Mouse (Mus musculus) kidney, embryonic 15.5 days (tissue): ENCODE data around the gene Ppme1. TPM values are rescaled to one million over a fixed set of nuclear protein-coding genes. Genes with fewer than 3 reads are reported as not detected.

Experiments used
- ATAC-seq: fragments of 200-750 bp; cut with Nextera tagmentation; replicated peaks from 2 replicates; pipeline ENCODE4 v1.8.0; 2017; ENCODE audit warnings: moderate TSS enrichment; ENCODE audit not compliant: low FRiP score
- H3K27ac ChIP-seq: fragments of 300-500 bp; sonication (generic); 2 replicates; pipeline ENCODE4 v1.5.1; 2015; ENCODE audit warnings: mild to moderate bottlenecking, inconsistent platforms
- H3K27me3 ChIP-seq: fragments of 300-500 bp; sonication (generic); 2 replicates; pipeline ENCODE4 v1.6.1; 2015; ENCODE audit warnings: inconsistent platforms
- H3K36me3 ChIP-seq: fragments of 300-500 bp; sonication (generic); 2 replicates; pipeline ENCODE4 v1.6.1; 2015; ENCODE audit warnings: inconsistent platforms
- H3K4me1 ChIP-seq: fragments of 300-500 bp; sonication (generic); 2 replicates; pipeline ENCODE4 v1.6.1; 2015; ENCODE audit warnings: inconsistent platforms
- H3K4me2 ChIP-seq: fragments of 300-500 bp; sonication (generic); 2 replicates; pipeline ENCODE4 v1.6.1; 2015; ENCODE audit warnings: moderate library complexity, mild to moderate bottlenecking, inconsistent platforms
- H3K4me3 ChIP-seq: fragments of 300-500 bp; sonication (generic); replicated peaks from 2 replicates; pipeline ENCODE4 v1.5.1; 2015; ENCODE audit warnings: mild to moderate bottlenecking, inconsistent platforms
- H3K9ac ChIP-seq: fragments of 300-500 bp; sonication (generic); 2 replicates; pipeline ENCODE4 v1.6.1; 2015; ENCODE audit warnings: mild to moderate bottlenecking, inconsistent platforms
- H3K9me3 ChIP-seq: fragments of 300-500 bp; sonication (generic); replicated peaks from 2 replicates; pipeline ENCODE4 v1.6.1; 2016; ENCODE audit warnings: inconsistent platforms
- WGBS: fragments of 180-500 bp; shearing (Covaris S2); methylation state at CpG from one replicate; pipeline ENCODE4 v1.1.7; 2015; ENCODE audit warnings: mixed read lengths; 5-methylcytosine and 5-hydroxymethylcytosine counted together
- polyA plus RNA-seq: library from polyadenylated mRNA; unstranded; fragments of >200 nt; fragmentation: Nextera tagmentation; extraction: Ambion mirVana; gene quantifications from 2 replicates; pipeline ENCODE4 v1.2.1, GENCODE M21; 2015

Gene Ppme1
- polyA plus RNA-seq, 1 experiment from 2014 or later: 68.9 TPM

DNA sequence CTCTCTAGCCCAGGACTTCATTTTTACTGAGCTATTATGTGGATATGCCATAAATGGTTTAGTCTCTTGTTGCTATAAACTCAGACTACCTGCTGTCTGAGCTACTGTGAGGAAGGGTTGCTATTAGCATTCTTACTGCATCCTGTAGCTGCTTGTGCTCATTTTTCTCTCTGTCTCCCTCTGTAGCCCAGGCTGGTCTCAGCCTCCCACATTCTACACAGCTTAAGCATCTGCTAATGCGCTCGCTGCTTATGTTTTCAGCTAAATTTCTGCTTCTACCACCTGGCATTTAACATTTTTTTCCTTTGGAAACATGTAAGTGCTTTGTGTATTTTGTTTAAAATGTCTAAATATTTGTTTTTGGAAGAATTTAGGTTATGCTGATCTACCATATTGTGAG, 76.4 kb downstream of the Ppme1 start:
- Histone ChIP-seq H3K36me3 (no peaks in the 10 kb centered on the region), H3K27me3 (no peaks in the 10 kb centered on the region), H3K4me3 (no peak overlapping the region), H3K9ac (no peak overlapping the region), H3K4me1 (peaks cover 13% of the 10 kb centered on the region), H3K27ac (no peak overlapping the region), H3K4me2 (no peak overlapping the region), H3K9me3 (no peaks in the 10 kb centered on the region)
- ATAC-seq: no peak
- WGBS: 97% methylated on average over 2 of the region's 2 CpGs

DNA sequence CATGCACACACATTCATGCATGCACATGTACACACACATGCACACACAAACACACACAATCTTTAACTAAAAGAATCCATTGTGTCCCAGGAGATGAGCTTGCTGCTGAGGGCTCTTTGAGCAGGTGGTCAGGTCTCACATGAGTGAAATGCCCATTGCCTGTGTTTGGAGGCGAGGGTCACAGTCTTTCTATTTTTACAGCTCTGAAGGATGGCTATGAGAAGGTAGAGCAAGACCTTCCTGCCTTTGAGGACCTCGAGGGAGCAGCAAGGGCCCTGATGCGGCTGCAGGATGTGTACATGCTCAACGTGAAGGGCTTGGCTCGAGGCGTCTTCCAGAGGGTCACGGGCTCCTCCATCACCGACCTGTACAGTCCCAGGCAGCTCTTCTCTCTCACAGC, 78.6 kb downstream of the Ppme1 start:
- no peak overlapping the region for H3K4me3 ChIP-seq
- H3K36me3 ChIP-seq: no peaks in the 10 kb centered on the region
- no peak overlapping the region for H3K4me2 ChIP-seq
- 87% methylated on average over 8 of the region's 8 CpGs for WGBS
- H3K9me3 ChIP-seq: no peaks in the 10 kb centered on the region
- H3K27me3 ChIP-seq: no peaks in the 10 kb centered on the region
- ATAC-seq: no peak
- H3K27ac ChIP-seq: no peak overlapping the region
- no peak overlapping the region for H3K9ac ChIP-seq
- H3K4me1 ChIP-seq: peaks cover 9% of the 10 kb centered on the region

DNA sequence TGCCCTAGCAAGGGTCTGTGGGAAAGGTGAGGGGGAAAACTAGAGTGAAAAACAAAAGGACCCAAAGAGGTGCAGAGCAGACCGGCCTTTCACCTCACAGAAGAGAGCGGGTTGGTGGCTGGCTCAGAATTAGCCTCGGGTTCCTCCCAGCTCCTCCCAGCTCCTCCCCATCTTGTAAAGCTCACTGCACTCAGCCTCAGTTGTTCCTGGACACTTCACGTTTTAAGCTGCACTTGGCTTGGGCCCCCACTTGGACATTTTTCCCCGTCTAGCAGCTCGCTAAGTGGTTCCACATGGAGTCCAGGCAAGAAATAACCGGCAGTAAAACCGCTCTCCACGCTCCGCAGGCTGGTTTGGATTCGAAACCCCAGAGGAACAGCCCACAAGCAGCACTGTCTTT, 83.5 kb downstream of the Ppme1 start:
- H3K4me3 ChIP-seq: peak overlapping the region; percentile 16
- no peaks in the 10 kb centered on the region for H3K9me3 ChIP-seq
- H3K4me2 ChIP-seq: peak overlapping the region; percentile 54
- peak overlapping the region; percentile 92 for H3K27ac ChIP-seq
- no peaks in the 10 kb centered on the region for H3K36me3 ChIP-seq
- H3K27me3 ChIP-seq: peaks cover 19% of the 10 kb centered on the region
- 0 out of 2 replicates have a peak overlapping the region, but pooled peaks have one; percentile 1 for H3K9ac ChIP-seq
- peaks cover 36% of the 10 kb centered on the region for H3K4me1 ChIP-seq
- ATAC-seq: peak; percentile 77
- 16% methylated on average over 11 of the region's 11 CpGs for WGBS

DNA sequence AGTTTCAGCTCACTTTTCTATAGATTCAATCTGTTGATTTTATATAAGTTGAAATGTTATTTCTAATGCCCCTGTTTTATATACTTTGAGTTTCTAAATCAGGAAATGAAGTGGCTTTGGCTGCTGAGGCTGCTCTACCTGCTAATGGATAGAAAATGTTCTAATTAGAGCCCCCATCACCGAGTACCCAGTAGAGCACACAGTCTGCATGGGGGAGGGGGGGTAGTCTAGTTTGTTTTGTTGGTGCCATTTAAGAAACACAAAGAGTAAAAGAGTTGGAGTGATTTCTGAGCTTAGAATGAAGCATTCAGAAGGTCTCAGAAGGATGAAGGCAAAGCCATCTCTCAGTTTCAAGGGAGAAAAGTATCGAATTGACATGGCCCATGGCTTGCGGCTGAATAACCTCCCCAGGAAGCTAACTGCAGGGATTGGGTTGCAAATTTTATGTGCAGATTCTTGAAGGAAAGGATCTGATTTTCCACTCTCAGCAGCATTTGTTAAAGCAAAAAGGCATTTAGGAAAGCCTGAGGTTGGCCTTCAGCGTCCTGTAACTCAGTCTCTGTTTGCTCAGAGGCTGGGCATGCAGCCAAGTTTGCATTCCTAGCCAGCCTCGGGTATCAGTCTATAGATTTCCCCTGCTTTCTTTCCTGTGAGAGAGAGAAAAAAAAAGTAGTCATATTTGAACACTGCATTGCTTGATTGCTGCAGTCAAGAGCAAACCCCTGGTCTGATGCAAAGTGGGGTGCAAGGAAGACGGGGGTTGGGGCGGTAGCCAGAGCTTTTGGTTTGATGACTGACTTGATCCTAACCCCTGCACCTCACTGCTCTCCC, 84.1 kb downstream of the Ppme1 start:
- Histone ChIP-seq H3K27ac (peak overlapping the region; percentile 92), H3K9ac (no peak overlapping the region), H3K36me3 (no peaks in the 10 kb centered on the region), H3K4me2 (peak overlapping the region; percentile 54), H3K4me1 (peaks cover 36% of the 10 kb centered on the region), H3K27me3 (peaks cover 19% of the 10 kb centered on the region), H3K4me3 (peak overlapping the region; percentile 16; the same call in 1 of the 2 replicates), H3K9me3 (no peaks in the 10 kb centered on the region)
- 5% methylated on average over 7 of the region's 7 CpGs for WGBS
- ATAC-seq: peak; percentile 86

DNA sequence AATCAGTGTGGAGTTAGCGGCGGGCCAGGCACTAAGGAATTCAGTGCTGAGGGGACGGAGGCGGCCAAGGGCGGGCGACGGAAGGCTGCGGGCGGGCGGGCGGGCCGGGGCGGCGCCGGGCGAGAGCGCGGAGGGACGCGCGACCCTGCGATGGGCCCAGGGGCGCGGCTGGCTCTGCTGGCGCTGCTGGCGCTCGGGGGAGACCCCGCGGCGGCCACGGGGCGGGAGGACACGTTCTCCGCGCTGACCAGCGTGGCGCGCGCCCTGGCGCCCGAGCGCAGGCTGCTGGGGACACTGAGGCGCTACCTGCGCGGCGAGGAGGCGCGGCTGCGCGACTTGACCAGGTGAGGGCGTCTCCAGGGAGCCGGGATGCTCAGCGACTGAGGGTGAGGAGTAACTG, 86.7 kb downstream of the Ppme1 start, which contains the start of gene P4ha3:
Gene P4ha3 (plus strand): TSS at position 138 of the 400 bp plus-strand sequence.
- Histone ChIP-seq H3K4me2 (peak within 1 kb of the TSS; percentile 94), H3K9ac (peak within 1 kb of the TSS; percentile 61), H3K36me3 (no peaks in the 10 kb centered on the region), H3K9me3 (no peaks in the 10 kb centered on the region), H3K27me3 (peaks cover 19% of the 10 kb centered on the region), H3K4me3 (peak within 1 kb of the TSS; percentile 61), H3K27ac (0 out of 2 replicates have a peak within 1 kb of the TSS, but pooled peaks have one; percentile 22), H3K4me1 (peaks cover 36% of the 10 kb centered on the region)
- under 1% methylated on average over 52 of the region's 53 CpGs for WGBS
- ATAC-seq: peak; percentile 47; the same call in 1 of the 2 replicates

DNA sequence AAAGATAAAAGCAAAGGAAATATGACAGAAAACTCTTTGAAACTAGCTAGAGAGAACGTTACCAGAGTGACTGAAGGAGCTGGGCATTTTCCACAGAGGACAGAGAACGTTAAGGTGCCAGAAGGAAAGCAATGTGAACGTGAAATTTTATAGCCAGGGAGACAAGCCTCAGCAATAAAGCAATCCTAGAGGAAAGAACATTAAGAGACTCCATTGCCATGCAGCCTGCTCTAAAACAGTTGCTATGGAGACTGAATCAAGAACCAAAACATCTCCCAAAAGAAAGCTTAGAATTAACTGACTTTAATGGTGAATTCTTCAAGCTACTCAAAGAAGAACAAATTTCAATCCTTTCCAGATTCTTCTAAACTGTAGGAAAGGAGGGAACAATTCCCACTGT, 88.8 kb downstream of the Ppme1 start:
- H3K4me2 ChIP-seq: no peak overlapping the region
- peaks cover 25% of the 10 kb centered on the region for H3K4me1 ChIP-seq
- no peaks in the 10 kb centered on the region for H3K9me3 ChIP-seq
- peaks cover 19% of the 10 kb centered on the region for H3K27me3 ChIP-seq
- 16% methylated on average over 3 of the region's 3 CpGs for WGBS
- no peak for ATAC-seq
- no peak overlapping the region for H3K27ac ChIP-seq
- H3K9ac ChIP-seq: no peak overlapping the region
- H3K36me3 ChIP-seq: no peaks in the 10 kb centered on the region
- H3K4me3 ChIP-seq: no peak overlapping the region

DNA sequence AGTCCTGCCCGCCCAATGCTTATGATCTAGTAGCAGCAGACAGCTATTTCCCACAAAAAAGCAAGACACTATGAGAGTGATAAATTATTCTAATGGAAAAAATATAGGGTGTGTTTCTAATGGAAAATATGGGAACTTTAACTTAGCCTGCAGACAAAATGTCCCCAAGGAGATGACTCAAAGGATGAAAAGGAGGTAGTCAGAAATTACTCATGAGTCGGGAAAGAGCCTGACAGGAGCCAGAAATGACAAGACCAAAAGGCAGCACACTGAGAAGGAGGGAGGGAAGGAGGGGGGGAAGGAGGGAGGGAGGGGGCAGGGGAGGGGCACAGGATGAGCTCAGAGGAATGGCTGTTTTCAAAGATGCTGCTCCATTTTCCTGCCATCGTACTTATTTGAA, 90.5 kb downstream of the Ppme1 start:
- Histone ChIP-seq H3K36me3 (no peaks in the 10 kb centered on the region), H3K9me3 (no peaks in the 10 kb centered on the region), H3K4me1 (peaks cover 13% of the 10 kb centered on the region; the same call in 1 of the 2 replicates), H3K4me3 (no peak overlapping the region), H3K9ac (no peak overlapping the region), H3K27ac (no peak overlapping the region), H3K27me3 (peaks cover 19% of the 10 kb centered on the region), H3K4me2 (no peak overlapping the region)
- ATAC-seq: no peak
- 37% methylated on average over 3 of the region's 3 CpGs for WGBS

DNA sequence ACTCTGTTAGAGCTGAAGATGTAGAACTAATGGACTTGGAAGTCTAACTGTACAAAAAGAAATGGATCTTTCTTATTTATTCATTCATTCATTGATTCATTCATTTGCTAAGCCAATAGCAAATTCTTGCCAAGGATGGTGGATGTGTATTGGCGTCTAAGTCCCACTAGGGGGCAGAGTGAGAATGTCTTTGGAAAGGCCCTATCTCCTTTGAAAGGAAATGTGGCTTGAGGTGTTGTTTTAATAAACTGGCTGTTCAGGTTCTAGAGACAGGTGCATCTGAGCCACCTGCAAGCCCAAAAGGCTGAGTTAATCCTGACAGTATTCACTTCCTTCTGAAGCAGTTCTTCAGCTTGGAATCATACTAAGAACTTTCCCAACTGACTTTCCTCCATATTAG, 92.3 kb downstream of the Ppme1 start:
- H3K9ac ChIP-seq: no peak overlapping the region
- WGBS: 0% methylated on average over 1 of the region's 1 CpGs
- H3K27me3 ChIP-seq: peaks cover 11% of the 10 kb centered on the region
- H3K4me2 ChIP-seq: no peak overlapping the region
- peaks cover 2% of the 10 kb centered on the region; the same call in 1 of the 2 replicates for H3K4me1 ChIP-seq
- H3K4me3 ChIP-seq: no peak overlapping the region
- H3K9me3 ChIP-seq: no peaks in the 10 kb centered on the region
- H3K27ac ChIP-seq: no peak overlapping the region
- 0 out of 2 replicates have a peak, but pooled peaks cover 1% of the 10 kb centered on the region for H3K36me3 ChIP-seq
- ATAC-seq: no peak

Other genes with a start within 250 kb of the Ppme1 start
- 21.5 TPM in 2 replicates for gene Lipt2, start 213.0 kb downstream of the Ppme1 start, polyA plus RNA-seq
- 5.1 and 5.9 TPM in 2 replicates for gene Kcne3, start 195.8 kb downstream of the Ppme1 start, polyA plus RNA-seq
- 3.8 and 4.4 TPM in 2 replicates for gene Pgm2l1, start 144.9 kb downstream of the Ppme1 start, polyA plus RNA-seq
- gene P4ha3, start 86.8 kb downstream of the Ppme1 start, polyA plus RNA-seq: 7.7 TPM in 2 replicates
- 27.4 and 28.1 TPM in 2 replicates for gene C2cd3, start 74 bp downstream of the Ppme1 start, polyA plus RNA-seq
- 0.12 and 0.17 TPM in 2 replicates for gene Ucp3, start 100.7 kb upstream of the Ppme1 start, polyA plus RNA-seq
- gene Ucp2, start 121.0 kb upstream of the Ppme1 start, polyA plus RNA-seq: 191 and 221 TPM in 2 replicates
- gene Dnajb13, start 142.7 kb upstream of the Ppme1 start, polyA plus RNA-seq: 0.40 and 0.42 TPM in 2 replicates
- gene Coa4, start 164.8 kb upstream of the Ppme1 start, polyA plus RNA-seq: 23.3 and 24.9 TPM in 2 replicates
- 102 and 105 TPM in 2 replicates for gene Rab6a, start 235.1 kb upstream of the Ppme1 start, polyA plus RNA-seq
- gene Mrpl48, start 236.0 kb upstream of the Ppme1 start, polyA plus RNA-seq: 81.2 and 92.4 TPM in 2 replicates